Mouse (Mus musculus) forebrain, embryonic 12.5 days (tissue): ENCODE results near the gene Lhb. TPM values are rescaled to one million over a fixed set of nuclear protein-coding genes. Genes with fewer than 3 reads are reported as not detected.

Source experiments
- ATAC-seq: fragments of 200-750 bp; cut with Nextera tagmentation; 2 replicates; pipeline ENCODE4 v1.8.0; 2017; ENCODE audit warnings: moderate TSS enrichment; ENCODE audit not compliant: low FRiP score
- H3K27ac ChIP-seq: fragments of 300-500 bp; sonication (generic); 2 replicates; pipeline ENCODE4 v1.5.1; 2016; ENCODE audit warnings: mild to moderate bottlenecking
- H3K27me3 ChIP-seq: fragments of 300-500 bp; sonication (generic); 2 replicates; pipeline ENCODE4 v1.6.1; 2016; ENCODE audit warnings: mild to moderate bottlenecking
- H3K36me3 ChIP-seq: fragments of 300-500 bp; sonication (generic); replicated peaks from 2 replicates; pipeline ENCODE4 v1.6.1; 2016; ENCODE audit warnings: mild to moderate bottlenecking
- H3K4me1 ChIP-seq: fragments of 300-500 bp; sonication (generic); 2 replicates; pipeline ENCODE4 v1.6.1; 2016
- H3K4me2 ChIP-seq: fragments of 300-500 bp; sonication (generic); 2 replicates; pipeline ENCODE4 v1.6.1; 2016; ENCODE audit warnings: mild to moderate bottlenecking, moderate library complexity
- H3K4me3 ChIP-seq: fragments of 300-500 bp; sonication (generic); replicated peaks from 2 replicates; pipeline ENCODE4 v1.5.1; 2016; ENCODE audit warnings: mild to moderate bottlenecking
- H3K9ac ChIP-seq: fragments of 300-500 bp; sonication (generic); 2 replicates; pipeline ENCODE4 v1.6.1; 2016; ENCODE audit warnings: mild to moderate bottlenecking
- H3K9me3 ChIP-seq: fragments of 300-500 bp; sonication (generic); 2 replicates; pipeline ENCODE4 v1.6.1; 2016
- WGBS: fragments of 180-500 bp; shearing (Covaris S2); methylation state at CpG from one replicate; pipeline ENCODE4 v1.1.7; 2016; 5-methylcytosine and 5-hydroxymethylcytosine counted together
- microRNA-seq: library from miRNA; unstranded; fragments of <30 nt; microRNA quantifications from one replicate; pipeline ENCODE4, GENCODE M21; 2017
- polyA plus RNA-seq: library from polyadenylated mRNA; unstranded; fragments of >200 nt; fragmentation: Nextera tagmentation; extraction: Ambion mirVana; gene quantifications from 2 replicates; pipeline ENCODE4 v1.2.1, GENCODE M21; 2016

Gene Lhb
- polyA plus RNA-seq, 1 experiment from 2014 or later, result 0.50 TPM

- Histone ChIP-seq H3K27ac (no peak overlapping the region), H3K4me2 (peak overlapping the region; percentile 90), H3K9ac (no peak overlapping the region), H3K27me3 (no peaks in the 10 kb centered on the region), H3K9me3 (no peaks in the 10 kb centered on the region), H3K4me1 (peaks cover 20% of the 10 kb centered on the region), H3K36me3 (peaks cover 29% of the 10 kb centered on the region), H3K4me3 (peak overlapping the region; percentile 88)
- 36% methylated on average over 7 of the region's 7 CpGs for WGBS
- ATAC-seq, result no peak
Measured at GRCm38 (mm10) chr7:45467090-45467670, 46.6 kb downstream of the Lhb start.

DNA sequence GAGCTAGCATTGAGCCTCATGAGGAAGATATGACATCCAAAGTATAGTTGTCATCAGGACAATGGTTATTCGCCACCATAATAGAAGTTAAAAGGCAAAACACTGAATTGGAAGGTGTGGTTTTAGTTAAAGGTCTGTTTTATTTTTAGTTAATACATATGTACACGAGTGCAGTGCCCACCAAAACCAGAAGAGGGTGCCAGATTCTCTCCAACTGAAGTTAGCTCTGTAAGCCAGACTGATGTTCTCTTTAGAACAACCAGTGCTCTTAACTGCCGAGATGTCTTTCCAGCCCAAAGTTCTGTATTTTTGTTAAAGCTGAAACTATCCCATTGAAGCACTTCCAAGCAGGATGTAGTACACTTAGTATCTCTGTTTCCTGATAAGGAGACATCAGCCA is 50.2 kb downstream of the Lhb start:
- no peak for ATAC-seq
- WGBS, result 8% methylated on average over 3 of the region's 3 CpGs
- Histone ChIP-seq H3K4me2 (no peak overlapping the region), H3K4me3 (no peak overlapping the region), H3K9ac (no peak overlapping the region), H3K9me3 (no peaks in the 10 kb centered on the region), H3K27me3 (no peaks in the 10 kb centered on the region), H3K36me3 (no peaks in the 10 kb centered on the region), H3K27ac (no peak overlapping the region), H3K4me1 (peaks cover 9% of the 10 kb centered on the region)

Small RNA genes within 50 kb of the gene (microRNA-seq; reads per million reads assigned to microRNA genes)
- gene Gm22133, result not detected

Other genes with a start within 250 kb of the Lhb start
- 0.52 and 1.4 TPM in 2 replicates for gene Gfy, start 241.3 kb upstream of the Lhb start, polyA plus RNA-seq
- gene Pth2, start 239.8 kb upstream of the Lhb start, polyA plus RNA-seq, result 0.45 and 1.5 TPM in 2 replicates
- gene Ccdc155, start 215.9 kb upstream of the Lhb start, polyA plus RNA-seq, result 1.2 TPM in 2 replicates
- 0.72 and 0.78 TPM in 2 replicates for gene Dkkl1, start 208.7 kb upstream of the Lhb start, polyA plus RNA-seq
- gene Tead2, start 205.1 kb upstream of the Lhb start, polyA plus RNA-seq, result 245 and 256 TPM in 2 replicates
- gene Cd37, start 181.7 kb upstream of the Lhb start, polyA plus RNA-seq, result 1.2 and 1.3 TPM in 2 replicates
- gene Slc6a16, start 179.7 kb upstream of the Lhb start, polyA plus RNA-seq, result 0.09 and 0.20 TPM in 2 replicates
- not detected in 2 replicates for gene Slc6a21, start 143.3 kb upstream of the Lhb start, polyA plus RNA-seq
- gene Trpm4, start 87.0 kb upstream of the Lhb start, polyA plus RNA-seq, result 4.6 and 6.6 TPM in 2 replicates
- 0.13 and 0.20 TPM in 2 replicates for gene Hrc, start 85.5 kb upstream of the Lhb start, polyA plus RNA-seq
- gene Ppfia3, start 53.8 kb upstream of the Lhb start, polyA plus RNA-seq, result 12.6 and 14.9 TPM in 2 replicates
- 3.1 TPM in 2 replicates for gene Lin7b, start 50.2 kb upstream of the Lhb start, polyA plus RNA-seq
- 313 and 314 TPM in 2 replicates for gene Snrnp70, start 25.1 kb upstream of the Lhb start, polyA plus RNA-seq
- gene Kcna7, start 15.2 kb upstream of the Lhb start, polyA plus RNA-seq, result not detected in 2 replicates
- 0.32 and 0.65 TPM in 2 replicates for gene Ntf5, start 7.1 kb upstream of the Lhb start, polyA plus RNA-seq
- 28.7 and 30.7 TPM in 2 replicates for gene Gys1, start 14.0 kb downstream of the Lhb start, polyA plus RNA-seq
- 167 and 175 TPM in 2 replicates for gene Ruvbl2, start 17.3 kb downstream of the Lhb start, polyA plus RNA-seq
- 5,523 and 5,537 TPM in 2 replicates for gene Ftl1, start 39.1 kb downstream of the Lhb start, polyA plus RNA-seq
- 240 and 256 TPM in 2 replicates for gene Bax, start 46.1 kb downstream of the Lhb start, polyA plus RNA-seq
- 0.29 and 0.34 TPM in 2 replicates for gene Tulp2, start 61.1 kb downstream of the Lhb start, polyA plus RNA-seq
- not detected in 2 replicates for gene Gm45808, start 66.0 kb downstream of the Lhb start, polyA plus RNA-seq
- gene Dhdh, start 68.0 kb downstream of the Lhb start, polyA plus RNA-seq, result 3.0 and 3.6 TPM in 2 replicates
- gene Nucb1, start 89.6 kb downstream of the Lhb start, polyA plus RNA-seq, result 89.5 and 90.5 TPM in 2 replicates
- gene Ppp1r15a, start 105.4 kb downstream of the Lhb start, polyA plus RNA-seq, result 14.6 and 16.6 TPM in 2 replicates
- gene Plekha4, start 105.5 kb downstream of the Lhb start, polyA plus RNA-seq, result 0.74 and 1.0 TPM in 2 replicates
- gene Hsd17b14, start 134.1 kb downstream of the Lhb start, polyA plus RNA-seq, result 0.42 and 0.52 TPM in 2 replicates
- 18.3 and 22.2 TPM in 2 replicates for gene Bcat2, start 149.3 kb downstream of the Lhb start, polyA plus RNA-seq
- gene Fgf21, start 194.7 kb downstream of the Lhb start, polyA plus RNA-seq, result not detected in 2 replicates
- 0.10 and 0.24 TPM in 2 replicates for gene Fut1, start 196.5 kb downstream of the Lhb start, polyA plus RNA-seq
- 0.13 TPM in 1 of 2 replicates, not detected in the other for gene Izumo1, start 201.0 kb downstream of the Lhb start, polyA plus RNA-seq
- 8.3 and 8.9 TPM in 2 replicates for gene Rasip1, start 206.7 kb downstream of the Lhb start, polyA plus RNA-seq
- gene Mamstr, start 219.2 kb downstream of the Lhb start, polyA plus RNA-seq, result 2.6 and 3.1 TPM in 2 replicates
- gene Fut2, start 245.6 kb downstream of the Lhb start, polyA plus RNA-seq, result 0.11 TPM in 1 of 2 replicates, not detected in the other